Mouse (Mus musculus) hindbrain, embryonic 11.5 days (tissue): Measurements from ENCODE around the gene Fbxw4. TPM values are rescaled to one million over a fixed set of nuclear protein-coding genes. Genes with fewer than 3 reads are reported as not detected.
A peak's percentile ranks its signal among the peaks of the same experiment; 100 is the strongest.

Experiments used
- ATAC-seq: fragments of 200-750 bp; cut with Nextera tagmentation; 2 replicates; pipeline ENCODE4 v1.8.0; 2017; ENCODE audit warnings: mild to moderate bottlenecking, moderate TSS enrichment, moderate library complexity; ENCODE audit not compliant: low FRiP score
- DNase-seq: peaks from one replicate; pipeline ENCODE4 v3.0.0-alpha.2; 2015; ENCODE audit warnings: low spot score
- H3K27ac ChIP-seq: fragments of 300-500 bp; sonication (generic); 2 replicates; pipeline ENCODE4 v1.5.1; 2014; ENCODE audit warnings: mild to moderate bottlenecking, low read depth, low read length
- H3K27me3 ChIP-seq: fragments of 300-500 bp; sonication (generic); 2 replicates; pipeline ENCODE4 v1.6.1; 2014; ENCODE audit warnings: mild to moderate bottlenecking, low read length, moderate library complexity, mixed read lengths; ENCODE audit not compliant: control insufficient read depth, insufficient read depth
- H3K36me3 ChIP-seq: fragments of 300-500 bp; sonication (generic); 2 replicates; pipeline ENCODE4 v1.6.1; 2014; ENCODE audit warnings: mild to moderate bottlenecking, low read length, moderate library complexity, mixed read lengths; ENCODE audit not compliant: control insufficient read depth, insufficient read depth
- H3K4me1 ChIP-seq: fragments of 300-500 bp; sonication (generic); replicated peaks from 2 replicates; pipeline ENCODE4 v1.6.1; 2014; ENCODE audit warnings: low read length, mixed read lengths; ENCODE audit not compliant: control insufficient read depth, insufficient read depth
- H3K4me2 ChIP-seq: fragments of 300-500 bp; sonication (generic); replicated peaks from 2 replicates; pipeline ENCODE4 v1.6.1; 2014; ENCODE audit warnings: mild to moderate bottlenecking, low read depth, low read length
- H3K4me3 ChIP-seq: fragments of 300-500 bp; sonication (generic); 2 replicates; pipeline ENCODE4 v1.5.1; 2014; ENCODE audit warnings: low read depth, low read length
- H3K9ac ChIP-seq: fragments of 300-500 bp; sonication (generic); 2 replicates; pipeline ENCODE4 v1.6.1; 2014; ENCODE audit warnings: low read depth, low read length
- H3K9me3 ChIP-seq: fragments of 300-500 bp; sonication (generic); 2 replicates; pipeline ENCODE4 v1.6.1; 2016; ENCODE audit warnings: low read length; ENCODE audit not compliant: control insufficient read depth
- WGBS: fragments of 180-500 bp; shearing (Covaris S2); extraction: QIAGEN DNeasy Blood & Tissue Kit; methylation state at CpG from one replicate; pipeline ENCODE4 v1.1.7; 2014; 5-methylcytosine and 5-hydroxymethylcytosine counted together
- polyA plus RNA-seq: library from polyadenylated mRNA; unstranded; fragments of >200 nt; fragmentation: Nextera tagmentation; extraction: Ambion mirVana; gene quantifications from 2 replicates; pipeline ENCODE4 v1.2.1, GENCODE M21; 2014

Gene Fbxw4
- polyA plus RNA-seq, 1 experiment from 2014 or later: 3.5 TPM

- ATAC-seq (no peak), DNase-seq (no peak)
- Histone ChIP-seq H3K4me3 (peak overlapping the region; percentile 79), H3K9me3 (no peaks in the 10 kb centered on the region), H3K9ac (peak overlapping the region; percentile 97), H3K27me3 (0 out of 2 replicates have a peak, but pooled peaks cover 3% of the 10 kb centered on the region), H3K4me1 (0 out of 2 replicates have a peak, but pooled peaks cover 2% of the 10 kb centered on the region), H3K4me2 (peak overlapping the region; percentile 83), H3K27ac (peak overlapping the region; percentile 91), H3K36me3 (no peaks in the 10 kb centered on the region)
- WGBS: 16% methylated on average over 18 of the region's 18 CpGs
These were observed 335 bp upstream of the Fbxw4 start for GRCm38 (mm10) chr19:45660503-45660790.

DNA sequence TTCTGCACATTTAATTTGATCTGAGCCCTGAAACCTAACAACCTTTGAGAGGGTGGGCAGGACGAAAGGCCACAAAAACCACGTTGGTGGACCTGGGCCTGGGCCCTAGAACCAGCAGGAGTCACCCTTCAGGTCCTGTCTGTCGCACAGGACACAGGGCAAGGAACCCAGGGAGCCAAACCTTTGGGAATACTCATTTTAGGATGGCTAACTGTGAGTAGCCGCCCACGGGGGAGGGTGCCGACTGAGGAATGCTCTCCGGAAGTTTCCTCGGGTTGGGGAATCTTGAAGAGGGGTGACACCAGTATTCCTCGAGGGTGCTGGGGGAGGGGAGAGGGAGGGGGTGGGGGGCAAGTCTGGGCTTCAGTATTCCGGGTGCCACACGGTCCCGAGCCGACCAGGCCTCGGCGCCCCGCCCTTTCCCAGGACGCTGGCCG lies 793 bp downstream of the Fbxw4 start:
- Histone ChIP-seq H3K4me1 (0 out of 2 replicates have a peak, but pooled peaks cover 2% of the 10 kb centered on the region), H3K4me2 (peak overlapping the region; percentile 83), H3K36me3 (no peaks in the 10 kb centered on the region), H3K27ac (peak overlapping the region; percentile 91), H3K27me3 (0 out of 2 replicates have a peak, but pooled peaks cover 3% of the 10 kb centered on the region), H3K4me3 (peak overlapping the region; percentile 79), H3K9me3 (no peaks in the 10 kb centered on the region), H3K9ac (peak overlapping the region; percentile 97)
- DNase-seq (no peak), ATAC-seq (peak; percentile 54; the same call in 1 of the 2 replicates)
- WGBS: under 1% methylated on average over 18 of the region's 18 CpGs

DNA sequence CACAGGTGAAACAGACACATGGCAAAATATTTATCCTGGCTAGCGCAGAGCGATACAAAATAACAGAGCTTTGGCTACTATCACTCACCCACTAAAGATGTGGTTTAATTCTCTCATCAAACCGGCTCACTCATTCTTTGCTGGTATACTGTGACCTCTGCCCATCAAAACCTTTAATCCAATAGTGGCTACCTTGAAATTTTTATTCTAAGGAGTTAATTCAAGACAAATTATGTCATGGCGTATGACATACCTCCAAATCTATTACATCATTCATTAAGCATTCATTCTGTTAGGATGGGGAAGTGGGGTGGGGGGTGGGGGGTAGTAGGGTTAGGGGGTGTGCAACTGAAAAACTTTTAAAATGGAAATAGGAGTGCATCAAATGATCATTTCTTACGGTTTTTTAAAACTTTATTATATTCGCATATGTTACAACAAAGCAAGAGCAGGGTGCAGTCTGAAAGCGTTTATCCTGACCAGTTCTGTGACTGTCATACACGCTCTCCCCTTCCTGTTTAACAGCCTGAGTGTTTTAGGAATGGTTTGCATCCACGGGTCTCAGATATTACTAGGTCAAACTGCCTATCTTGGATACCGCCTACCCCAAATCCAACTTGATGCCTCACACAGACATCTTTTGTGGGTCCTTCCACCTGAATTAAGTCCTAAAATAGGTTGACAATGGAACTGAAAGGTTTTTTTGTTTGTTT lies 1.4 kb downstream of the Fbxw4 start:
- H3K4me3 ChIP-seq: peak overlapping the region; percentile 79
- peak overlapping the region; percentile 97 for H3K9ac ChIP-seq
- no peaks in the 10 kb centered on the region for H3K36me3 ChIP-seq
- 67% methylated on average over 10 of the region's 10 CpGs for WGBS
- no peak overlapping the region for H3K27ac ChIP-seq
- no peaks in the 10 kb centered on the region for H3K9me3 ChIP-seq
- ATAC-seq (no peak), DNase-seq (peak; percentile 33)
- peak overlapping the region; percentile 83 for H3K4me2 ChIP-seq
- 0 out of 2 replicates have a peak, but pooled peaks cover 3% of the 10 kb centered on the region for H3K27me3 ChIP-seq
- 0 out of 2 replicates have a peak, but pooled peaks cover 2% of the 10 kb centered on the region for H3K4me1 ChIP-seq

DNA sequence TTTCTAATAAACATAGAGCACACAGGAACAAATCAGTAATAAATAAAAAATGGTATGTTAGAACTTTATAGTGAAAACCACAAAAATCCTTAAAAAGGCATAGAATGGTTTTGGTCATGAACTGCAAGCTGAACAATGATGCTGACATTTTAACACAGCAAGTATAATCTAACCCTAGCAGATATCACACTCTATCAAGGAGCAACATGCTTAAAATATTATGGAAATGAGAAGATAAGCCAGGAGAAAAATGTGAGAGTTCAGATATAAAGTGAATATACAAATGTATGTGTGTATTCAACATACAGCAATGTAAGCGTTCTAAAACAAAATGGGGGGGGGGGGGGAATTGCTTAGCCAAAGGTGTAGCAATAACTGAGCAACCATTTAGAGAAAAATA lies 2.3 kb downstream of the Fbxw4 start:
- Histone ChIP-seq H3K4me2 (no peak overlapping the region), H3K36me3 (no peaks in the 10 kb centered on the region), H3K27ac (no peak overlapping the region), H3K27me3 (0 out of 2 replicates have a peak, but pooled peaks cover 3% of the 10 kb centered on the region), H3K9ac (no peak overlapping the region), H3K9me3 (no peaks in the 10 kb centered on the region), H3K4me1 (0 out of 2 replicates have a peak, but pooled peaks cover 2% of the 10 kb centered on the region), H3K4me3 (no peak overlapping the region)
- WGBS: 88% methylated on average over 1 of the region's 1 CpGs
- ATAC-seq: no peak
- DNase-seq: no peak

- no peak overlapping the region for H3K4me3 ChIP-seq
- 0 out of 2 replicates have a peak, but pooled peaks cover 2% of the 10 kb centered on the region for H3K4me1 ChIP-seq
- no peak for ATAC-seq
- no peaks in the 10 kb centered on the region for H3K36me3 ChIP-seq
- H3K9ac ChIP-seq: no peak overlapping the region
- H3K27ac ChIP-seq: no peak overlapping the region
- DNase-seq: no peak
- H3K4me2 ChIP-seq: no peak overlapping the region
- 73% methylated on average over 8 of the region's 8 CpGs for WGBS
- 0 out of 2 replicates have a peak, but pooled peaks cover 3% of the 10 kb centered on the region for H3K27me3 ChIP-seq
- H3K9me3 ChIP-seq: no peaks in the 10 kb centered on the region
These were observed 3.1 kb downstream of the Fbxw4 start for GRCm38 (mm10) chr19:45656810-45657595.

DNA sequence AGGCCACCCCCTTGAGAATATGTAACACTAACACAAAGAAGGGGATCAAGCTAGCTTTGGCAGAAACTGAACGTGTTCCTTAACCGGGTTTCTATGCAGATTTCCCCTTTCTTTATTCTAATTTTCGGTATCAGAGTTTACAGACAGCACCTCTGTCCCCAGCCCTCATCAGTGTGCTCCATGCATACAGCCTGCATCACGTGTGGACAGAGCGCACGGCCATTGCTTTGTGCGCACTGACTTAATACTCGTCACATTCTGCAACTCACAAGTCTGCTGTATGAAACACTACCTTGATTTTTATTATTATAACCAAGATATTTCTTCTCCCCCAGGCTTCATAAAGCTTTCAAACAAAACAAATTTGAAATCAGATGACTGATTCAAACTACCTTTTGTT lies 4.2 kb downstream of the Fbxw4 start:
- Histone ChIP-seq H3K9me3 (no peaks in the 10 kb centered on the region), H3K9ac (0 out of 2 replicates have a peak overlapping the region, but pooled peaks have one; percentile 11), H3K4me3 (no peak overlapping the region), H3K27me3 (0 out of 2 replicates have a peak, but pooled peaks cover 2% of the 10 kb centered on the region), H3K4me2 (no peak overlapping the region), H3K4me1 (0 out of 2 replicates have a peak, but pooled peaks cover 2% of the 10 kb centered on the region), H3K27ac (no peak overlapping the region), H3K36me3 (no peaks in the 10 kb centered on the region)
- DNase-seq: no peak
- WGBS: 63% methylated on average over 8 of the region's 8 CpGs
- ATAC-seq: no peak

- 60% methylated on average over 6 of the region's 6 CpGs for WGBS
- H3K9me3 ChIP-seq: no peaks in the 10 kb centered on the region
- H3K4me1 ChIP-seq: no peaks in the 10 kb centered on the region
- DNase-seq (no peak), ATAC-seq (no peak)
- no peak overlapping the region for H3K4me3 ChIP-seq
- no peak overlapping the region for H3K4me2 ChIP-seq
- H3K9ac ChIP-seq: no peak overlapping the region
- no peaks in the 10 kb centered on the region for H3K27me3 ChIP-seq
- no peaks in the 10 kb centered on the region for H3K36me3 ChIP-seq
- H3K27ac ChIP-seq: no peak overlapping the region
These were observed 6.1 kb downstream of the Fbxw4 start for GRCm38 (mm10) chr19:45653986-45654385.

DNA sequence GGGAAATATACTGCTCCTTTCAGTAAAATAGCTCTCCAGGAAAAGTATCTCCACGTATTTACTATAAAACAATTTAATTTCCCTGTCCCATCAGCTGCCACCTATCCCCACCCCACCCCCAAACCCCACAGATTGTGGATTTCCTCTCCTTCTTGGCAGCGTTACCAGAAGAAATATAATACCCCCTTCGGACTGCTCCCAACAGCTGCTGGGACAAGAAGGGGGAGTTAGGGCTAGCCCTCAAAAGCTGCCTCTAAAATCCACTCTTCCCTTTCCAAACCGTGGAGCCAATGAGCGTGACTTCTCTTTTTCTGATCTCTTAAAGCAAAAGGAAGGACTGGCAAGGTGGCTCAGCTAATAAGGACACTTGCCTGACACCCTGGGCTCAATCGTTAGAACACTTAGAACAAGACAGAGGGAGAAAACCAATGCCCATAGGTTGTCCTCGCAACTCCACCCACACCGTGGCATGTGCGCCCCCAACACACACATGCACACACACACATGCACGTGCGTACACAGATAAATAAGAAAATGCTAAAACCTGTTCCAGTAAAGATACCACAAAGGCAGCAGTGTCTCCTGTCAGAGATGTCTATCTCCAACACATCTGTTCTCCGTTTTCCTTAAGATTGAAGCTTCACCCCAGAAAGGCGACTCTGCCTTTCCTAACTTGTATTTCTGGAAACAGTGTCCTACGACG lies 7.7 kb downstream of the Fbxw4 start:
- no peaks in the 10 kb centered on the region for H3K4me1 ChIP-seq
- H3K27ac ChIP-seq: no peak overlapping the region
- no peak for ATAC-seq
- H3K9ac ChIP-seq: no peak overlapping the region
- H3K27me3 ChIP-seq: no peaks in the 10 kb centered on the region
- no peaks in the 10 kb centered on the region for H3K36me3 ChIP-seq
- no peaks in the 10 kb centered on the region for H3K9me3 ChIP-seq
- no peak overlapping the region for H3K4me2 ChIP-seq
- 66% methylated on average over 15 of the region's 15 CpGs for WGBS
- DNase-seq: no peak
- no peak overlapping the region for H3K4me3 ChIP-seq
